Mouse (Mus musculus): Measurements from ENCODE around the gene Dennd4a.
A peak's percentile ranks its signal among the peaks of the same experiment; 100 is the strongest.

Gene Dennd4a

DNA sequence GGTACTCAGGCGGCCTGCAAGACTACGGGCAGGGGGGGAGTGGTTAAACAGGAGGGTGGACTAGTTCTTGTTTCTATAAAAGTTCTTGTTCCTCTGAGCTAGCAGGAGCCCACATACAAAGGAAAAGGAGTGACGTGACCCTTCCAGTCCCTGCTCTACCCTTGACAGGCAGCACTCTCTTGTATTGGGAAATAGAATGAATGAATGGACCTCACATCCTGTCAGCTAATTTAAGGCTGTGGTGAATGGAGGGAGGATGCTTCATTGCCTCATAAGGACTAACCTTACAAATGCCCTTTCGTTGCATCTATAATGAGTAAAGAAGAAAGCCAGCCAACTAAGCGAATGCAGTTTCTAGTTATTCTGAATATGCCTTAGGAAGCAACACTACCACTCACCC, 114.6 kb downstream of the Dennd4a start:
- no peak for DNase-seq

GRCm38 (mm10) chr9:64926201-64926991, 115.3 kb downstream of the Dennd4a start:
- peak; percentile 23 to 47 for DNase-seq

DNA sequence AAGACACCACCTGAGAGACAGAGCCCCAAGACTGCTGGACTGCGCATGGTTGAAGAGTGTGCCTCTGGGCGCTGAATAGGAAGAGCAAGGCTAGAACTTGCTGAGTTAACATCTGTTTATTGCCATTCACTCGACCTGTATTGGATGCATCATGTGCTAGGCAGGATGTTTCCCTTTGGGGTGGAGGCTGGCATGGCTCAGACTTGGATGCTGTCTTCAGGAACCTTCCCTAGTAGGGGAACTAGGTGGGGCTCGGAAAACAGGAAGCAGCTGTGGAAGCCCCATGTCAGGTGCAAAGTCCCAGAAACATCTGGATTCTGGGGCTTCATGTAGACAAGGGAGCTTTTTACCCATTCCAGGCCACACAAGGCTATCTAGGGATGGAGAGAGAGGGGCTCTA, 119.1 kb downstream of the Dennd4a start:
- peak in 1 of 2 experiments; percentile 34 for DNase-seq

DNA sequence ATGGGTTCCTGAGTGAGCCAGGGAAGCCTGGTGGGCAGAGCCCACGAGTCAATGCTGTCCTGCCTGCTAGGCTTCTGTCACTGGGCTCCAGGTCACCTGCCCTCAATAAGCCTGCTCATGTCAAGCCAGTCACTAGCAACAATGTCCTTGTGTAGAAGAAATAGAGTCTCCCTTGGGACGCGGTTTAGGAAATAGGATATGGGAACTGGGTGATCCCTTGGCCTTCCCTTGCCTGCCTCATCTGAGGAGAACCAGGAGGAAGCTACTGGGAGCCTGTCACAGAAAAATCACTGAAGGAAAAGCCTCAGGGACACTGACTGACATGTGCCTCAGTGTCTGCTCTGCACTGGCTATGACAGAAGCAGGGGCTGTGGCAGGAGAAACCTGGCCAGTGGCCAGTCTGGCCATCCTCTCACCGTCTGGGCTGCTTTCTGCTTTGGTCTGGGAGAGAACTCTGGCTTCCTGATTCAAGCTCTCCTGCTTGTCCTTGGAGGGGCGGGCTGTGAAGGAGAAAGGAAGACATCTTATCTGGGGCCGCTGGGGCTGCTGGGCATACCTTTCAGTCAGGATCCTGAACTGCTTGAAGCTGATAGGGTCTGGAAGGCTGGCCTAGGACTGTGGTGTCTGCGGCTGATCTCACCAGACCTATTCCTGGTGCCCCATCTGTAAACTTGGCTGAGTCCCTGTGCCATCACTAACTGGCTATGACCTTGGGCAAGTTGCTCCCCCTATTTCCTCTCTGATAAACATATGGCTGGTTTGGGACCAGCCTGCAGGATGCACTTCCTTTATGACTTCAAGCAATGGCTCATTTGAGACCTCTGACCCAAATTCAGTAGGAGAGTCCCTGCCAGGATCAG, 120.8 kb downstream of the Dennd4a start:
- peak in 1 of 2 experiments; percentile 28 for DNase-seq

- peak; percentile 64 to 89 for DNase-seq
Observed at GRCm38 (mm10) chr9:64934015-64934754, 123.0 kb downstream of the Dennd4a start.

DNA sequence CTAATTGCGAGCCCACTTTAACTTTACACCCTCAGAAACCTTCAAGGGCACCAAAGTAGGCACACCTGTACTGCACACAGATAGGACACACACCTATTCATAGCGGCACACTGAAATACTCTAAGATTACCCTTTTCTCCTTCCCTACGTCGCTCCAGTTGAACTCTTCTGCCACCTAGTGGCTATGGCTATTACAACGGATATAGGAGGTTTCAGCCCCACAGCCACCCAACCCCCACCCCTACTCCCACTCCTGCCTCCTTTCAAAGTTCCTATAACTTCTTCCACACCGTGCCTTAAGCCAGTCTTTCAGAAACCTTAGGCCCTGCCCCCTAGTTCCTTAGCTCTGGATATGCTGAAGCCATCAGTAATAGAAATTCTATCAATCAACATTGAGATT, 125.4 kb downstream of the Dennd4a start:
- DNase-seq = peak; percentile 59 to 80

DNA sequence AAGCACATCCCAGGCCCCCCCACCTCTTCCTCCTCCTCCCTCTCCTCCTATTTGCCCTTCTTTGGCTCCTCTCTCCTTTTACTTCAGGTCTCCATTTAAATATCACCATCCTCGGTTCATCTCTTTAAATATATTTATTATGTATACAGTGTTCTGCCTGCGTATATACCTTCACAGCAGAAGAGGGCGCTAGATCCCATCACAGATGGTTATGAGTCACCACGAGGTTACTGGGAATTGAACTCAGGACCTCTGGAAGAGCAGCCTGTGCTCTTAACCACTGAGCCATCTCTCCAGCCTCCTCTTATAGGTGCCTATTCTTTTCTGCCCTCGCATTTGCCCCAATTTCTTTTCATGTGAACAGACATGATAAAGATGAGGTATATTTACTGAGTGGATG, 126.4 kb downstream of the Dennd4a start:
- DNase-seq = no peak

- no peak for DNase-seq
Observed at GRCm38 (mm10) chr9:64938535-64938934, 127.4 kb downstream of the Dennd4a start.

DNA sequence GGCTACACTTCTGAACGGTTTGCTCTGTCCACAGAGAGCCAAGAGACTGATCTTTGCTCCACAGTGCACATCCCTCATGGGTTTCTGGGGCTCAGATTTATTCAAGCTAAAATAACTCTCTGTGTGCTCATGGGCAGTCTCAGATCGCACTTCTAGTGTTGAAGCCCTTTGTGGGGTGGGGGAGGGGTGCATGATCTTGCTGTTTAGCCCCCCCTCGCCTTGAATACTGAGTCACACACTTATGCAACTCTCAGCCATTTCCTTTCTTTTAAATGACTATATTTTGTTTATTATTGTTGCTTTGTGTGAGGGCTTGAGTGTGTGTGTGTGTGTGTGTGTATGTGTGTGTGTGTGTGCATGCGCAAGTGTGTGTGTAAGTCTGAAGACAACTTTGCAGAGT, 128.1 kb downstream of the Dennd4a start:
- DNase-seq = no peak

GRCm38 (mm10) chr9:64939790-64940189, 128.7 kb downstream of the Dennd4a start:
- no peak for DNase-seq

GRCm38 (mm10) chr9:64940731-64941346, 129.7 kb downstream of the Dennd4a start:
- DNase-seq = no peak

DNA sequence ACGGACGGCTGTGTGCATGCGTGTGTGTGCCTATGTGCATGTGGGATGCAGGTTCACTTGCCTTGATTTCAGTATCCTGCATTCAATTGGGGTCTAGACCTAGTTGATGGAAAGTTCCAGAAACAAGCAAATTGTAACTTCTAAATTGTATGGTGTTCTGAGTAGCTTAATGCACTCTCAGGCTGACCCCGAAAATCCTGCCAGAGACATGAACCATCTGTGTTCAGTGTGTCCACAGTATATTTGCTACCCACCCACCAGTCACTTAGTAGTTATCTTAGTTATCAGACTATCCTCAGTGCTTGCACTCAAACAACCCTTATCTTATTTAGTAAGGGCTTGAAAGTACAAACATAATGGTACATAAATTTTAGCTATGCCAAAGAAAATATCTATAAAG, 130.5 kb downstream of the Dennd4a start:
- DNase-seq = no peak

DNA sequence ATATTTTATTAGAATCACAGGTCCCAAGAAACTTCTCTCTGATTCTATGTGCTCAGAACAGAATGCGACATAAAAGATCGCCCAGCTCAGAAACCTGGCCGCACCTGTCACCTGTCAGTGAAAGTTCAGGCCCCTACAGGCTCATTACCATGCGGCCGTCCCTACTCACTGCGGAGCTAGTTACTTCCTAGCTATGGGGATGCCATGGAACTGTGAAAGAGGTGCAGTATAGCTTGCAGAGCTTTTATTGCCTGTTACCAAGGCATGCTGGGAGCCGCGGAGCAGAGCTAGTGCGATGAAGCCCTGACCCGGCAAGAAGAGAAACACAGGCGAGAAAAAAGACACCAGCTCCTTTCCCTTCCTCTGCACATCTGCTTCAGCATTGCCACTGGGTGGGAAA, 132.9 kb downstream of the Dennd4a start:
- DNase-seq = no peak

- DNase-seq = no peak
Observed at GRCm38 (mm10) chr9:64947483-64948095, 136.4 kb downstream of the Dennd4a start.

GRCm38 (mm10) chr9:64951161-64951657, 140.1 kb downstream of the Dennd4a start, which contains the start of gene Slc24a1:
Gene Slc24a1, minus strand, starts transcription at chr9:64951607.
- no peak for DNase-seq

GRCm38 (mm10) chr9:64952055-64952454, 140.9 kb downstream of the Dennd4a start:
- no peak for DNase-seq

DNA sequence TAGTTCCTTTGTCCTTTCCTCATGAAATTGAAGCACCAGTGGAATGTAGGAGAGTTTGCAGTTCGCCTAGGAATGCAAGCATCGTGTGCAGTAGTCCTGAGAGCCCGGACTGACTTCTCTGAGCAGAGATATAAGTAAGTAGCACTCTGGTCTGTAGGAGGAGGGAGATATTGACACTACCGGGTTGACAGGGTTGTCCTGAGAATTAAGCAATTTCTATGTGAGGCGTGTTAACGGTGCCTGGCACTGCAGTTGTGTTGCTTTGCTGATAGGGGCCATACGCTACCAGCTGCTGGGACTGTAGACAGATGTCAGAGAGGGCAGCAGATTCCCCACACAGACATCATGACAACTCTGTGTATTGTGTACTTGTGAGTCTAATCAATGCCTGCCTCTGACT, 142.1 kb downstream of the Dennd4a start:
- DNase-seq = no peak

DNA sequence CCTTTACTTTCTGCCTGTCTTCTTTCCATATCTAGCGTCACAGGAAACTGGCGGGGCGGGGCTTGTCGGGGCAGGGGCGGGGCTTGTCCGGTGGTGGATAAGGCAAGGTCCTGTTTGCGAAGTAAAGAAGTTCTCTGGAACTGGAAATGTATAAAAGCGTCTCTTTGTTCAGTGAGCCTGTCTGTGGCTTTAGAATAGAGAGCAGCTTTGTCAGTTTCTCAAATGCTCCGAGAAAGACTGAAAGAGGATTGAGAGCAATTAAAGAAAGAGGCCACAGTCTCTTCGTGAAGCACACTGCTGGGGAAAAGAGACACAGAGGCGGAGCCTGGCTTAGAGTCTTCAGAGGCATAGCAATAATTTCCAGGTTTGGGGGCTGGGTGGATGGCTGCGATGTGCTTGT, 145.2 kb downstream of the Dennd4a start:
- peak in 1 of 2 experiments; percentile 43 for DNase-seq

- no peak for DNase-seq
Observed at GRCm38 (mm10) chr9:64957276-64957675, 146.1 kb downstream of the Dennd4a start.

DNA sequence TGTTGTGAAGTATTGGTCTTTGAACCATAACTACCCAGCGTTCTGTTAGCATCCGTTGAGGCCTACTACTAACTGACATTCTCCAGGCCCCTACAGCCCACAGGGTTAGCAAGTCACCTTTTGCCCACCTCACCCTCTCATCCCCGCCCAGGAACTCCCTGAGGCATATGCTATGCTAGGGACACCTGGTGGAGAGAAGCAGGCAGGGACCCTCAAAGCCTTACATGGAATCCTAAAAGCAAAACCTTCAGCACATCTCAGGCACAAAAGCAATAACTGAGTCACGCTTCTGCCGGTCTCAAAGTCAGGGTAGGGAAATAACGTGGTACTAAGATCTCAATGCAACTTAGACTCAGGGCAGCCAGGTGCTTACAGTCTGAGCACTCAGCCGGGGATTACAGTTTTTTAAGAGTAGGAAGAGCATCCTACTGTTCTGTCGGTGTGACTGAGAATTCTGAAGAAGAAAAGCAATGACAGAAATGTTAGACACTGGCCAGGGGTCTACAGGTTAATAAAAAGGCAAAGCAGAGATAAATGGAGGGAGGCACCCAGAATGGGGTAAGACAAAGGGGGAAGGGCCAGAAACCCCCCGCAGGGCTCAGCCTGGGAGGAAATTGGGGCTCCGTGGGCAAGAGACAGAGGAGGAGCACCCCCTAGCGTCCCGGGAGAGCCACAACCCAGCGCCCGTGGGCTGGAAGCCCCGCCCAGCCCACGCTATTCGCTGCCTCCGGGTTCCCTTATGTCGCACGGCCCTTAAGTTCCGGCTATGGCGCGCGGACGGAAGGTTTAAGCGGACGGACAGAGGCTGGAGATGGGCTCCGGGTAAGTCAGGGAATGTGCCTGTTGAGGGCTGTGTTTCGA, 149.2 kb downstream of the Dennd4a start, which contains the start of gene Ints14:
Gene Ints14 (plus strand): TSS at position 789 of the 861 bp plus-strand sequence.
- peak; percentile 96 to 97 for DNase-seq

DNA sequence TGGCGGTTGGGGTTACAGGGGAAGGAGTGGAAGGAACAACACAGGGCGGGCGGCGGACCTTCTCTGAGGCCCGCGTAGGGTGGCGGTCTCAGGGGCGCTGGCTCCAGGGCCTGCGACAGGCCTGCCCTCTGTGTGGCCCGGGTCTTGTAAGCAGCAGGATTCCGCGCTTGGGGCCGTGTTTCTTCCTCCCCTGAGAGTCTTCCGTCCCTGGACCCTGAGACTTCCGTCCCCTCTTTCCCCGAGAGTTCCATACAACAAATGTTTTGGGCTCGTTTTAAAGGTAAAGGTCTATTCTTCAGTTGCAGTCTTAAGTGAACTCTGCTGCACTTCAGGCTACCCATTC, 149.8 kb downstream of the Dennd4a start:
- no peak for DNase-seq
